Mouse (Mus musculus): ENCODE results near the gene Slc6a17. TPM values are rescaled to one million over a fixed set of nuclear protein-coding genes. Genes with fewer than 3 reads are reported as not detected.

Slc6a17 gene
- total RNA-seq, 4 experiments from 2014 or later: 2.4 to 7.4 (median 4.8) TPM

Other genes starting within 250 kb of the Slc6a17 start
- 10 to 100 TPM; 64.5 to 71.1 (median 67.1) TPM for gene Lamtor5, start 239.2 kb downstream of the Slc6a17 start, total RNA-seq (2022)
- gene Slc16a4, start 226.8 kb downstream of the Slc6a17 start, total RNA-seq (2022): under 1 TPM; 0.19 to 0.81 (median 0.44) TPM
- gene Rbm15, start 184.3 kb downstream of the Slc6a17 start, total RNA-seq (2022): 10 to 100 TPM; 21.6 to 23.9 (median 22.4) TPM
- under 1 TPM; 0.12 to 0.40 (median 0.31) TPM for gene Kcnc4, start 58.5 kb downstream of the Slc6a17 start, total RNA-seq (2022)
- not detected for gene Ubl4b, start 37.1 kb upstream of the Slc6a17 start, total RNA-seq (2022)
- not detected for gene Alx3, start 77.0 kb upstream of the Slc6a17 start, total RNA-seq (2022)
- gene Gm10961, start 113.3 kb upstream of the Slc6a17 start, total RNA-seq (2022): not detected
- 10 to 100 TPM; 17.4 to 22.6 (median 20.4) TPM for gene Strip1, start 113.7 kb upstream of the Slc6a17 start, total RNA-seq (2022)
- gene Ahcyl1, start 178.5 kb upstream of the Slc6a17 start, total RNA-seq (2022): 10 to 100 TPM; 76.2 to 87.9 (median 83.4) TPM
- gene Csf1, start 242.5 kb upstream of the Slc6a17 start, total RNA-seq (2022): 10 to 100 TPM; 43.5 to 56.6 (median 51.5) TPM